Comparison of ENCODE assay signal across 22 mouse cellular contexts in the genomic region with DNA sequence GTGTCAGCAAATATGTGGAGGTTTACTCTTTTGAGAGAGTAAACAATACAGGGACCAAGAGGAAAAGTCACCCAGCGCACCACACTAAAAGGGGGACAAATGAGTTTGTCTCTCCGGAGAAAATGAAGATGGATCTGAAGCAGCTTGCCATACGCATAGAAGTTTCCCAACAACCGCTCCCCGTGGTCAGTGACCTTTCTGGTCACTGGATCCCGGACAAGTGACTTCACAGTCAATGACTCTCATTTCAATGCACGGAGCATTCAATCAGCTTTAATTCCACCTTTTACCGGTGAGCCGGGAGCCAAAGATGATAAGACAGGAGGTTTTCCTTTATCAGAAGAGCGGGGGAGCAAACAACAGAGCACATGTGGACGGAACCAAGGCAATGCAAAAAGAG. TPM values are rescaled to one million over a fixed set of nuclear protein-coding genes. Genes with fewer than 3 reads are reported as not detected.
DNase-seq lines count a peak whose midpoint lies in the region; ATAC-seq and TF ChIP-seq lines count a peak whose summit lies in the region.
"Had no signal": no experiment of that assay in that cellular context is flagged by ENCODE, and none has a peak within 500 bp of the region (broad histone marks: within the 10 kb centered on the region; RNA-seq: fewer than 3 reads in every experiment).

No protein-coding gene starts in this region.

- TF ChIP-seq EP300 in stomach, postnatal 0 days (optimal IDR thresholded peaks at IDR 0.05): no peak

- no peak for ATAC-seq in hindbrain, embryonic 11.5 days (ENCODE audit: low FRiP score)
- no peak for ATAC-seq in stomach, embryonic 16.5 days (ENCODE audit: insufficient read depth, low FRiP score)
- ATAC-seq in stomach, postnatal 0 days (ENCODE audit: low FRiP score, low TSS enrichment): no peak
- ATAC-seq in liver, embryonic 13.5 days (ENCODE audit: low read depth): no peak
- no peak for ATAC-seq in granulocyte monocyte progenitor cell, adult 5-6 weeks (replicated peaks; ENCODE audit: poor library complexity, severe bottlenecking)
- ATAC-seq: hindbrain, postnatal 0 days; midbrain, embryonic 16.5 days had no signal

- no peaks in the 10 kb centered on the region for H3K9me3 ChIP-seq in hindbrain, embryonic 10.5 days
- no peaks in the 10 kb centered on the region for H3K9me3 ChIP-seq in hindbrain, embryonic 11.5 days (ENCODE audit: control insufficient read depth, low read length)
- no peaks in the 10 kb centered on the region for H3K9me3 ChIP-seq in stomach, embryonic 16.5 days (replicated peaks; ENCODE audit: control insufficient read depth, low read length)
- no peaks in the 10 kb centered on the region for H3K9me3 ChIP-seq in stomach, postnatal 0 days (ENCODE audit: control insufficient read depth, low read length)
- H3K9me3 ChIP-seq in liver, embryonic 13.5 days (replicated peaks): no peaks in the 10 kb centered on the region
- H3K9me3 ChIP-seq: forebrain, embryonic 10.5 days; limb, embryonic 15.5 days; neural tube, embryonic 15.5 days had no signal

- no peak for TF ChIP-seq CTCF in stomach, postnatal 0 days (IDR thresholded peaks at IDR 0.05; ENCODE audit: low read depth)

- H3K27me3 ChIP-seq in hindbrain, embryonic 10.5 days (ENCODE audit: insufficient read depth, poor library complexity, severe bottlenecking): no peaks in the 10 kb centered on the region
- H3K27me3 ChIP-seq in hindbrain, embryonic 11.5 days (ENCODE audit: control insufficient read depth, insufficient read depth, low read length): no peaks in the 10 kb centered on the region
- no peaks in the 10 kb centered on the region for H3K27me3 ChIP-seq in stomach, embryonic 16.5 days (ENCODE audit: control insufficient read depth, insufficient read depth, low read length)
- H3K27me3 ChIP-seq in stomach, postnatal 0 days (ENCODE audit: control insufficient read depth, insufficient read depth, low read length): no peaks in the 10 kb centered on the region
- no peaks in the 10 kb centered on the region for H3K27me3 ChIP-seq in liver, embryonic 13.5 days
- H3K27me3 ChIP-seq: CH12.LX; limb, embryonic 15.5 days; neural tube, embryonic 15.5 days had no signal

- no peak overlapping the region for H3K4me3 ChIP-seq in hindbrain, embryonic 10.5 days
- no peak overlapping the region for H3K4me3 ChIP-seq in hindbrain, embryonic 11.5 days (ENCODE audit: low read depth, low read length)
- no peak overlapping the region for H3K4me3 ChIP-seq in stomach, embryonic 16.5 days (replicated peaks; ENCODE audit: low read length)
- no peak overlapping the region for H3K4me3 ChIP-seq in stomach, postnatal 0 days (ENCODE audit: low read depth, low read length)
- no peak overlapping the region for H3K4me3 ChIP-seq in liver, embryonic 13.5 days (replicated peaks)
- H3K4me3 ChIP-seq: forebrain, embryonic 10.5 days; limb, embryonic 15.5 days; neural tube, embryonic 15.5 days had no signal

- H3K4me1 ChIP-seq in hindbrain, embryonic 10.5 days (replicated peaks): peaks cover 13% of the 10 kb centered on the region
- no peaks in the 10 kb centered on the region for H3K4me1 ChIP-seq in hindbrain, embryonic 11.5 days (replicated peaks; ENCODE audit: control insufficient read depth, insufficient read depth, low read length)
- H3K4me1 ChIP-seq in stomach, embryonic 16.5 days (ENCODE audit: control insufficient read depth, insufficient read depth, low read length): peaks cover 4% of the 10 kb centered on the region; the same call in 1 of the 2 replicates
- H3K4me1 ChIP-seq in stomach, postnatal 0 days (replicated peaks; ENCODE audit: control insufficient read depth, insufficient read depth): no peaks in the 10 kb centered on the region
- H3K4me1 ChIP-seq in liver, embryonic 13.5 days (replicated peaks): peaks cover 12% of the 10 kb centered on the region
- H3K4me1 ChIP-seq: neural tube, embryonic 15.5 days had no signal

- H3K36me3 ChIP-seq in hindbrain, embryonic 10.5 days: no peaks in the 10 kb centered on the region
- no peaks in the 10 kb centered on the region for H3K36me3 ChIP-seq in hindbrain, embryonic 11.5 days (ENCODE audit: control insufficient read depth, insufficient read depth, low read length)
- H3K36me3 ChIP-seq in stomach, embryonic 16.5 days (ENCODE audit: control insufficient read depth, insufficient read depth, low read length): no peaks in the 10 kb centered on the region
- H3K36me3 ChIP-seq in stomach, postnatal 0 days (ENCODE audit: control insufficient read depth, insufficient read depth, low read length): no peaks in the 10 kb centered on the region
- H3K36me3 ChIP-seq in liver, embryonic 13.5 days: no peaks in the 10 kb centered on the region
- H3K36me3 ChIP-seq: forebrain, embryonic 10.5 days; limb, embryonic 15.5 days; neural tube, embryonic 15.5 days had no signal

- no peak overlapping the region for H3K4me2 ChIP-seq in hindbrain, embryonic 11.5 days (replicated peaks; ENCODE audit: low read depth, low read length)
- H3K4me2 ChIP-seq in stomach, embryonic 16.5 days (ENCODE audit: low read depth, low read length): 0 out of 2 replicates have a peak overlapping the region, but pooled peaks have one; percentile 24
- H3K4me2 ChIP-seq in stomach, postnatal 0 days (replicated peaks; ENCODE audit: low read depth): no peak overlapping the region; the same call in 1 of the 2 replicates
- peak overlapping the region; percentile 36 for H3K4me2 ChIP-seq in liver, embryonic 13.5 days
- H3K4me2 ChIP-seq: heart, embryonic 11.5 days; limb, embryonic 15.5 days; neural tube, embryonic 15.5 days had no signal

- no peak overlapping the region for H3K9ac ChIP-seq in hindbrain, embryonic 11.5 days (ENCODE audit: low read depth, low read length)
- H3K9ac ChIP-seq in stomach, embryonic 16.5 days (ENCODE audit: low read length): no peak overlapping the region
- H3K9ac ChIP-seq in stomach, postnatal 0 days (ENCODE audit: low read length): no peak overlapping the region
- H3K9ac ChIP-seq in liver, embryonic 13.5 days: no peak overlapping the region
- H3K9ac ChIP-seq: limb, embryonic 15.5 days; neural tube, embryonic 15.5 days had no signal

- DNase-seq in hindbrain, embryonic 10.5 days (ENCODE audit: low spot score): peak; percentile 10
- no peak for DNase-seq in hindbrain, embryonic 11.5 days (ENCODE audit: low spot score)
- no peak for DNase-seq in stomach, postnatal 0 days (ENCODE audit: low spot score)
- DNase-seq in liver, embryonic 13.5 days: no peak
- DNase-seq in layer of hippocampus, postnatal 25 days (ENCODE audit: extremely low spot score in 1 of 2, low spot score in 1 of 2): no peak
- DNase-seq: adrenal gland, adult 2 months; cerebellum, adult 9-11 months; heart, postnatal 4 days; kidney, adult 8-10 months; lung, postnatal 4 days; spleen, adult 18-20 months; thymus, adult 18-20 months; thymus, postnatal 4 days had no signal

- H3K27ac ChIP-seq in hindbrain, embryonic 10.5 days: no peak overlapping the region; the same call in 1 of the 2 replicates
- no peak overlapping the region for H3K27ac ChIP-seq in hindbrain, embryonic 11.5 days (ENCODE audit: low read depth, low read length)
- no peak overlapping the region for H3K27ac ChIP-seq in stomach, embryonic 16.5 days (ENCODE audit: low read length)
- H3K27ac ChIP-seq in stomach, postnatal 0 days (replicated peaks): no peak overlapping the region
- no peak overlapping the region for H3K27ac ChIP-seq in liver, embryonic 13.5 days
- H3K27ac ChIP-seq: forebrain, embryonic 10.5 days; hindbrain, postnatal 0 days; limb, embryonic 15.5 days; neural tube, embryonic 15.5 days had no signal

- WGBS in hindbrain, embryonic 10.5 days: 30% methylated on average over 11 of the region's 11 CpGs
- 26% methylated on average over 11 of the region's 11 CpGs for WGBS in hindbrain, embryonic 11.5 days
- 43% methylated on average over 11 of the region's 11 CpGs for WGBS in stomach, embryonic 16.5 days
- 42% methylated on average over 11 of the region's 11 CpGs for WGBS in stomach, postnatal 0 days
- 41% methylated on average over 11 of the region's 11 CpGs for WGBS in liver, embryonic 13.5 days (ENCODE audit: insufficient replicate concordance)

RNA-seq across cellular contexts. Expression of gene Phactr4, which starts 15.6 kb away (rescaled TPM):
- 24.2 and 25.5 TPM in 2 replicates for polyA plus RNA-seq in hindbrain, embryonic 10.5 days (2016; fragmentation: Nextera tagmentation; extraction: Ambion mirVana)
- 23.3 and 27.2 TPM in 2 replicates for polyA plus RNA-seq in hindbrain, embryonic 11.5 days (2014; fragmentation: Nextera tagmentation; extraction: Ambion mirVana)
- 25.9 and 29.9 TPM in 2 replicates for polyA plus RNA-seq in stomach, embryonic 16.5 days (2015; fragmentation: Nextera tagmentation; extraction: Ambion mirVana)
- 17.6 and 20.6 TPM in 2 replicates for polyA plus RNA-seq in stomach, postnatal 0 days (2015; fragmentation: Nextera tagmentation; extraction: Ambion mirVana)
- polyA plus RNA-seq in liver, embryonic 13.5 days (2015; fragmentation: Nextera tagmentation; extraction: Ambion mirVana): 10.3 and 12.5 TPM in 2 replicates
- 10 to 100 TPM in 1 of 2 experiments, 1 to 10 TPM in 1; 9.5 to 10.7 TPM for total RNA-seq in layer of hippocampus, postnatal 25 days (2021)
- total RNA-seq in granulocyte monocyte progenitor cell, adult 5-6 weeks (2014; fragmentation: Nextera tagmentation): 29.2 and 36.8 TPM in 2 replicates
- 4.2 and 8.1 TPM in 2 replicates for total RNA-seq in granulocyte monocyte progenitor cell, adult 5-6 weeks (2017)

RNA-seq across cellular contexts. Expression of gene Med18, which starts 25.9 kb away (rescaled TPM):
- 29.0 and 33.3 TPM in 2 replicates for polyA plus RNA-seq in hindbrain, embryonic 10.5 days (2016; fragmentation: Nextera tagmentation; extraction: Ambion mirVana)
- polyA plus RNA-seq in hindbrain, embryonic 11.5 days (2014; fragmentation: Nextera tagmentation; extraction: Ambion mirVana): 20.2 and 24.6 TPM in 2 replicates
- polyA plus RNA-seq in stomach, embryonic 16.5 days (2015; fragmentation: Nextera tagmentation; extraction: Ambion mirVana): 19.5 and 20.0 TPM in 2 replicates
- 12.2 and 13.6 TPM in 2 replicates for polyA plus RNA-seq in stomach, postnatal 0 days (2015; fragmentation: Nextera tagmentation; extraction: Ambion mirVana)
- polyA plus RNA-seq in liver, embryonic 13.5 days (2015; fragmentation: Nextera tagmentation; extraction: Ambion mirVana): 17.1 and 19.7 TPM in 2 replicates
- 1 to 10 TPM; 9.2 to 9.4 TPM for total RNA-seq in layer of hippocampus, postnatal 25 days (2021)
- total RNA-seq in granulocyte monocyte progenitor cell, adult 5-6 weeks (2014; fragmentation: Nextera tagmentation): 9.2 and 16.1 TPM in 2 replicates
- total RNA-seq in granulocyte monocyte progenitor cell, adult 5-6 weeks (2017): 9.9 and 16.2 TPM in 2 replicates

Comparison
In these comparisons a context has a peak if more than half of its experiments do, and no peak if none do; other contexts are left out.
1. H3K4me2 ChIP-seq: peak in stomach, embryonic 16.5 days (single experiment) and liver, embryonic 13.5 days (single experiment); none in hindbrain, embryonic 11.5 days (single experiment) and stomach, postnatal 0 days (single experiment).